Mouse (Mus musculus) frontal cortex, postnatal 10 days (tissue): Measurements from ENCODE around the gene Stag3.

Source experiments
- DNase-seq, 2 experiments: peaks; one replicate each; pipeline ENCODE4 v3.0.0; 2022; ENCODE audit warnings: low spot score in 2 of 2, mixed read lengths in 1 of 2

Stag3 gene

GRCm38 (mm10) chr5:138279585-138280424, at the start of gene Stag3, which contains the start of the genes Gm43720 and Gpc2:
Gene Stag3, plus strand, starts transcription at chr5:138280240.
Gene Gm43720, minus strand, starts transcription at chr5:138279958.
Gene Gpc2, minus strand, starts transcription at chr5:138280005.
- peak; percentile 89 to 90 for DNase-seq

- DNase-seq: no peak
Observed at GRCm38 (mm10) chr5:138233778-138234177, 46.3 kb upstream of the Stag3 start.

- no peak for DNase-seq
Observed at GRCm38 (mm10) chr5:138234224-138234623, 45.8 kb upstream of the Stag3 start.

- DNase-seq: no peak
Observed at GRCm38 (mm10) chr5:138241511-138241910, 38.5 kb upstream of the Stag3 start.

- no peak for DNase-seq
Observed at GRCm38 (mm10) chr5:138251144-138251543, 28.9 kb upstream of the Stag3 start.

- no peak for DNase-seq
Observed at GRCm38 (mm10) chr5:138253061-138253460, 27.0 kb upstream of the Stag3 start.

- peak; percentile 93 to 96 for DNase-seq
Observed at GRCm38 (mm10) chr5:138255353-138256093, 24.5 kb upstream of the Stag3 start, which contains the start of gene Lamtor4. Gene Lamtor4, plus strand, starts transcription at chr5:138255482.

GRCm38 (mm10) chr5:138256094-138256467, 24.0 kb upstream of the Stag3 start:
- no peak for DNase-seq

GRCm38 (mm10) chr5:138256966-138257584, 23.0 kb upstream of the Stag3 start:
- no peak for DNase-seq

GRCm38 (mm10) chr5:138257585-138257978, 22.5 kb upstream of the Stag3 start:
- no peak for DNase-seq

GRCm38 (mm10) chr5:138258078-138258477, 22.0 kb upstream of the Stag3 start:
- DNase-seq: no peak

- no peak for DNase-seq
Observed at GRCm38 (mm10) chr5:138258542-138258941, 21.5 kb upstream of the Stag3 start.

GRCm38 (mm10) chr5:138258993-138259392, 21.0 kb upstream of the Stag3 start:
- no peak for DNase-seq

- no peak for DNase-seq
Observed at GRCm38 (mm10) chr5:138260051-138260450, 20.0 kb upstream of the Stag3 start.

- DNase-seq: no peak
Observed at GRCm38 (mm10) chr5:138260834-138261233, 19.2 kb upstream of the Stag3 start.

GRCm38 (mm10) chr5:138262001-138262400, 18.0 kb upstream of the Stag3 start:
- no peak for DNase-seq

- no peak for DNase-seq
Observed at GRCm38 (mm10) chr5:138262582-138263240, 17.3 kb upstream of the Stag3 start.

GRCm38 (mm10) chr5:138263260-138264206, 16.5 kb upstream of the Stag3 start, which contains the start of gene BC037034:
Gene BC037034, minus strand, starts transcription at chr5:138264033.
- DNase-seq: peak; percentile 84 to 91

- no peak for DNase-seq
Observed at GRCm38 (mm10) chr5:138264207-138264578, 15.8 kb upstream of the Stag3 start.

- no peak for DNase-seq
Observed at GRCm38 (mm10) chr5:138265712-138266111, 14.3 kb upstream of the Stag3 start.
